Mouse (Mus musculus) liver, embryonic 14.5 days (tissue): ENCODE data around the gene Cela1. TPM values are rescaled to one million over a fixed set of nuclear protein-coding genes. Genes with fewer than 3 reads are reported as not detected.

Source experiments
- ATAC-seq: fragments of 200-750 bp; cut with Nextera tagmentation; 2 replicates; pipeline ENCODE4 v1.8.0; 2017; ENCODE audit warnings: moderate number of reproducible peaks, mild to moderate bottlenecking, moderate library complexity; ENCODE audit not compliant: insufficient read depth
- DNase-seq, 3 experiments: peaks; one replicate each; pipeline ENCODE4 v3.0.0-alpha.2; 2012 to 2013; ENCODE audit warnings: low read depth in 3 of 3, low spot score in 3 of 3
- H3K27ac ChIP-seq: fragments of 300-500 bp; sonication (generic); 2 replicates; pipeline ENCODE4 v1.5.1; 2014; ENCODE audit warnings: moderate library complexity, mild to moderate bottlenecking, control low read depth, inconsistent platforms
- H3K27me3 ChIP-seq: fragments of 300-500 bp; sonication (generic); 2 replicates; pipeline ENCODE4 v1.6.1; 2014; ENCODE audit warnings: mild to moderate bottlenecking, low read length, moderate library complexity; ENCODE audit not compliant: control insufficient read depth, insufficient read depth
- H3K36me3 ChIP-seq: fragments of 300-500 bp; sonication (generic); replicated peaks from 2 replicates; pipeline ENCODE4 v1.6.1; 2014; ENCODE audit warnings: low read depth; ENCODE audit not compliant: control insufficient read depth, insufficient read depth
- H3K4me1 ChIP-seq, 2 experiments: fragments of 200-500 bp in 1 of 2; fragments of 300-500 bp in 1 of 2; sonication (generic) in 1 of 2; replicated peaks; 2 replicates each; pipeline ENCODE4 v1.6.1; 2012 to 2014; ENCODE audit warnings: antibody characterized with exemption in 1 of 2, inconsistent platforms in 1 of 2, low read length in 1 of 2; ENCODE audit not compliant: control insufficient read depth in 2 of 2, insufficient read depth in 2 of 2
- H3K4me2 ChIP-seq: fragments of 300-500 bp; sonication (generic); 2 replicates; pipeline ENCODE4 v1.6.1; 2014; ENCODE audit warnings: low read depth, mild to moderate bottlenecking, control low read depth, moderate library complexity
- H3K4me3 ChIP-seq, 2 experiments: fragments of 200-500 bp in 1 of 2; fragments of 300-500 bp in 1 of 2; sonication (generic) in 1 of 2; 2 replicates each; pipeline ENCODE4 v1.5.1; 2012 to 2014; ENCODE audit warnings: low read depth in 2 of 2, low read length in 2 of 2, mild to moderate bottlenecking in 2 of 2, control low read depth in 1 of 2, inconsistent platforms in 1 of 2, moderate library complexity in 1 of 2; ENCODE audit not compliant: insufficient read depth in 1 of 2
- H3K9ac ChIP-seq: fragments of 300-500 bp; sonication (generic); replicated peaks from 2 replicates; pipeline ENCODE4 v1.6.1; 2014; ENCODE audit warnings: mild to moderate bottlenecking, control low read depth, moderate library complexity
- H3K9me3 ChIP-seq: fragments of 300-500 bp; sonication (generic); 2 replicates; pipeline ENCODE4 v1.6.1; 2016; ENCODE audit warnings: low read length, mixed read lengths; ENCODE audit not compliant: control insufficient read depth
- CTCF ChIP-seq: IDR thresholded peaks from 2 replicates; pipeline ENCODE4 v1.5.1; 2016; ENCODE audit warnings: antibody characterized with exemption, low read depth, control low read depth
- EP300 ChIP-seq: IDR thresholded peaks from 2 replicates; pipeline ENCODE4 v1.6.1; 2016; ENCODE audit warnings: antibody characterized with exemption, low read depth
- WGBS: fragments of 180-500 bp; shearing (Covaris S2); extraction: QIAGEN DNeasy Blood & Tissue Kit; methylation state at CpG from one replicate; pipeline ENCODE4 v1.1.7; 2014; ENCODE audit not compliant: insufficient replicate concordance; 5-methylcytosine and 5-hydroxymethylcytosine counted together
- polyA plus RNA-seq, 2 experiments: library from polyadenylated mRNA; depleted of rRNA in 1 of 2; stranded (reverse) in 1 of 2; unstranded in 1 of 2; fragments of >200 nt; fragmentation: Nextera tagmentation in 1 of 2; extraction: Ambion mirVana in 1 of 2; gene quantifications; 2 replicates each; pipeline versions ENCODE4 v1.2.1 to v1.2.3; 2012 to 2014

Gene Cela1
- polyA plus RNA-seq, 2 experiments = 8.1 to 13.8 TPM

DNA sequence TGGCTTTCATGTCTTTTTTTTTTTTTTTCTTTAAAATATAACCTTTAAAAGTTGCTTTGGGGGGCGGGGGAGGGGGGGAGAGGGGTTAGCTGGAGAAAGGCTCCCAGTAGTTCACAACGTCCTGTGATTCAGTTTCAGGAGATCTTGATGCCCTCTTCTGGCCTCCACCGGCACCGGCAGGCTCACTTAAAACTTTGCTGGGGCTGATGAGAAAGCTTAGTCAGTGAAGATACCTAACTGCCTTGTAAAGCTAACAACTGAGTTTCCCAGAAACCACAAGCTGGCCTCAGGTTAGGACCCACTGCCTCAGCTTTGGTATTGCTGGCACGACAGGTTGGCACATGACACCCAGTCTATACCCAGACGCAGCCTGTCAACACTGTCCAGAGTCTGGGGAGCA, 50.1 kb downstream of the Cela1 start:
- no peak overlapping the region for H3K4me3 ChIP-seq
- H3K9ac ChIP-seq = no peak overlapping the region
- ATAC-seq = no peak
- H3K9me3 ChIP-seq = no peaks in the 10 kb centered on the region
- TF ChIP-seq CTCF (peak; percentile 29), EP300 (no peak)
- DNase-seq = no peak
- H3K27me3 ChIP-seq = peaks cover 42% of the 10 kb centered on the region
- peaks cover 0 to 4% of the 10 kb centered on the region in 2 experiments; a peak in 2 of 4 replicates for H3K4me1 ChIP-seq
- no peaks in the 10 kb centered on the region for H3K36me3 ChIP-seq
- H3K27ac ChIP-seq = no peak overlapping the region
- WGBS = 14% methylated on average over 6 of the region's 6 CpGs
- H3K4me2 ChIP-seq = peak overlapping the region; percentile 68

DNA sequence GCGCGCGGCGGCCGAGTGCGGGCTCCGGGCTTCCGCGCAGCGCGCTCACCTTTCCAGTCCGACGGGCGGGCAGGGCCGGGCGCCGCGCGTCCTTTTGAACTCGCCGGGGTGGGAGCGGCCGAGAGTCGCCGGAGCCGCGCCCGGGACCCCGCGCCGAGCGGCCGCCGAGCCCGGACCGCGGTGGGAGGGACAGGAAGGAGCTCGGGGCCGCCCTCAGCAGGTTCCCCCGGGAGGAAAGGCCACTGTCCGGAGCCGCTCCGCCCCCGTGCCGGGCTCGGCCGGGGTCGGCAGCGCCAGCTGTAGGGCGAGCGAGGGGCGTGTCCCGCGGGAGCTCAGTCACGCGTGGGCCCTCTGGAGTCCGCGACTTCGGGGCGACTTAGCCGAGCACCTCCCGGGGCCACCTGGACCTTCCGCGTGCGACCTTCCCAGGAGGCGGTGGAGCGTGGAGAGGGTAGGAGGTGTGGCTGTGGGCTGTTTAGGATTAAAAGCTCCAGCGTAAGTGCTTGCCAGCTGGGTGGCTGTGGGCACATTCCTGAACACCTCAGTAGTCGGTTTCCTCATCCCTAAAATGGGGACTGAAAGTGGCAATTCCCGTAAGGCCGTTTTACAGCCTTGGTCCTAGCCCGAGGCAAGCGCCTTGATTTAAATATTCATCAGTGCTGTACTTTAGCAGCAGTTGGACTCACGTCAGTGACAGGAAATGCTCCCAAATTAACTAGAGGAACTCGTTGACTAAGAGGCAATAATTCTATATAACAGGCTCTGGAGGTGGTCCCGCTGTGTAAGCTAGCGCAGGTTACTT, 50.8 kb downstream of the Cela1 start, which contains the start of gene Smagp:
Gene Smagp (minus strand): TSS at position 241 of the 802 bp plus-strand sequence.
- Histone ChIP-seq H3K4me2 (peak within 1 kb of the TSS; percentile 68), H3K9ac (no peak within 1 kb of the TSS; the same call in 1 of the 2 replicates), H3K36me3 (no peaks in the 10 kb centered on the region), H3K27me3 (peaks cover 42% of the 10 kb centered on the region), H3K4me3 (peak within 1 kb of the TSS; percentile 46 to 47), H3K9me3 (no peaks in the 10 kb centered on the region), H3K4me1 (peaks cover 0 to 9% of the 10 kb centered on the region in 2 experiments; a peak in 2 of 4 replicates), H3K27ac (no peak within 1 kb of the TSS)
- ATAC-seq = peak; percentile 52; the same call in 1 of the 2 replicates
- no peak for DNase-seq
- under 1% methylated on average over 73 of the region's 77 CpGs for WGBS
- TF ChIP-seq EP300 = no peak
- TF ChIP-seq CTCF = no peak

GRCm38 (mm10) chr15:100635851-100636645, 51.7 kb downstream of the Cela1 start:
- peaks cover 0 to 13% of the 10 kb centered on the region in 2 experiments; a peak in 2 of 4 replicates for H3K4me1 ChIP-seq
- H3K36me3 ChIP-seq = no peaks in the 10 kb centered on the region
- TF ChIP-seq EP300 (no peak), CTCF (no peak)
- peaks cover 42% of the 10 kb centered on the region for H3K27me3 ChIP-seq
- peak overlapping the region; percentile 68 for H3K4me2 ChIP-seq
- no peak overlapping the region for H3K27ac ChIP-seq
- 4% methylated on average over 38 of the region's 38 CpGs for WGBS
- ATAC-seq (no peak; the same call in 1 of the 2 replicates), DNase-seq (no peak)
- no peaks in the 10 kb centered on the region for H3K9me3 ChIP-seq
- no peak overlapping the region; the same call in 1 of the 2 replicates for H3K9ac ChIP-seq
- peak overlapping the region; percentile 46 to 47 for H3K4me3 ChIP-seq

DNA sequence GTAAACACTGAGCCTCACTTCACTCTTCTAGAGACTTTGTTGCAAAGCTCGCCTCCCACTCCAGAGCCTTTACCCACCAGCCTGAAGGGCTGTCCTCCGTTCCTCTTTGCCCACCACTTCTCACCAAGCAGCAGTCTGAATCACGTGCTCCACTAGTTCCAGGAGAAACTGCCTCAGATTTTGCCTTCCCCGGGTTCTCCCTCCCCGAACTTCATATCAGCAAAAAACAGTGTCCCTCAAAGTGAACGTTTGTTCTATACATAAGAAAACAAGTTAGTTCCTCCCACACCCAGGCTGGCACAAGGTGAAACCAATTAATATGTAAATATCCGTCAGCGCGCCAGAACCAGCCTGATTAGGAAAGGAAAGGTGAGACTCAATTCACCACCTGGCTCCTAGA, 52.5 kb downstream of the Cela1 start:
- ATAC-seq (no peak), DNase-seq (no peak)
- no peak overlapping the region for H3K4me3 ChIP-seq
- H3K4me2 ChIP-seq = no peak overlapping the region; the same call in 1 of the 2 replicates
- H3K27ac ChIP-seq = no peak overlapping the region
- no peak overlapping the region for H3K9ac ChIP-seq
- no peaks in the 10 kb centered on the region for H3K9me3 ChIP-seq
- no peaks in the 10 kb centered on the region for H3K36me3 ChIP-seq
- WGBS = 11% methylated on average over 9 of the region's 9 CpGs
- TF ChIP-seq CTCF (no peak), EP300 (no peak)
- peaks cover 42% of the 10 kb centered on the region for H3K27me3 ChIP-seq
- H3K4me1 ChIP-seq = peaks cover 0 to 13% of the 10 kb centered on the region in 2 experiments; a peak in 2 of 4 replicates

GRCm38 (mm10) chr15:100633341-100633740, 54.4 kb downstream of the Cela1 start:
- H3K36me3 ChIP-seq = no peaks in the 10 kb centered on the region
- H3K9ac ChIP-seq = no peak overlapping the region
- no peak for DNase-seq
- ATAC-seq = no peak
- H3K4me2 ChIP-seq = no peak overlapping the region
- no peak overlapping the region for H3K4me3 ChIP-seq
- TF ChIP-seq EP300 (no peak), CTCF (no peak)
- H3K27ac ChIP-seq = no peak overlapping the region
- H3K4me1 ChIP-seq = peaks cover 0 to 16% of the 10 kb centered on the region in 2 experiments; a peak in 2 of 4 replicates
- H3K9me3 ChIP-seq = no peaks in the 10 kb centered on the region
- peaks cover 41% of the 10 kb centered on the region for H3K27me3 ChIP-seq
- 65% methylated on average over 10 of the region's 10 CpGs for whole genome bisulfite sequencing
